Mouse (Mus musculus) hindbrain, embryonic 14.5 days (tissue): ENCODE results near the gene Il22ra1. TPM values are rescaled to one million over a fixed set of nuclear protein-coding genes. Genes with fewer than 3 reads are reported as not detected.
A peak's percentile ranks its signal among the peaks of the same experiment; 100 is the strongest.

Experiments used
- ATAC-seq: fragments of 200-750 bp; cut with Nextera tagmentation; 2 replicates; pipeline ENCODE4 v1.8.0; 2017; ENCODE audit warnings: moderate number of reproducible peaks, mild to moderate bottlenecking, moderate TSS enrichment, moderate library complexity; ENCODE audit not compliant: low FRiP score
- DNase-seq: peaks from one replicate; pipeline ENCODE4 v3.0.0-alpha.2; 2015; ENCODE audit warnings: low spot score
- H3K27ac ChIP-seq: fragments of 300-500 bp; sonication (generic); 2 replicates; pipeline ENCODE4 v1.5.1; 2014; ENCODE audit warnings: mild to moderate bottlenecking, moderate library complexity
- H3K27me3 ChIP-seq: fragments of 300-500 bp; sonication (generic); 2 replicates; pipeline ENCODE4 v1.6.1; 2014; ENCODE audit warnings: mild to moderate bottlenecking, low read length, mixed read lengths; ENCODE audit not compliant: control insufficient read depth, insufficient read depth
- H3K36me3 ChIP-seq: fragments of 300-500 bp; sonication (generic); replicated peaks from 2 replicates; pipeline ENCODE4 v1.6.1; 2014; ENCODE audit not compliant: control insufficient read depth, insufficient read depth
- H3K4me1 ChIP-seq: fragments of 300-500 bp; sonication (generic); replicated peaks from 2 replicates; pipeline ENCODE4 v1.6.1; 2014; ENCODE audit warnings: antibody characterized with exemption, low read length, mixed read lengths; ENCODE audit not compliant: control insufficient read depth, insufficient read depth
- H3K4me2 ChIP-seq: fragments of 300-500 bp; sonication (generic); replicated peaks from 2 replicates; pipeline ENCODE4 v1.6.1; 2014; ENCODE audit warnings: mild to moderate bottlenecking, moderate library complexity
- H3K4me3 ChIP-seq: fragments of 300-500 bp; sonication (generic); replicated peaks from 2 replicates; pipeline ENCODE4 v1.5.1; 2014; ENCODE audit warnings: mild to moderate bottlenecking, low read length
- H3K9ac ChIP-seq: fragments of 300-500 bp; sonication (generic); 2 replicates; pipeline ENCODE4 v1.6.1; 2014
- H3K9me3 ChIP-seq: fragments of 300-500 bp; sonication (generic); 2 replicates; pipeline ENCODE4 v1.6.1; 2016; ENCODE audit warnings: low read length; ENCODE audit not compliant: control insufficient read depth
- WGBS: fragments of 180-500 bp; shearing (Covaris S2); extraction: QIAGEN DNeasy Blood & Tissue Kit; methylation state at CpG from one replicate; pipeline ENCODE4 v1.1.7; 2014; 5-methylcytosine and 5-hydroxymethylcytosine counted together
- polyA plus RNA-seq: library from polyadenylated mRNA; unstranded; fragments of >200 nt; fragmentation: Nextera tagmentation; extraction: Ambion mirVana; gene quantifications from 2 replicates; pipeline ENCODE4 v1.2.1, GENCODE M21; 2014

Gene Il22ra1
- polyA plus RNA-seq, 1 experiment from 2014 or later, result not detected

DNA sequence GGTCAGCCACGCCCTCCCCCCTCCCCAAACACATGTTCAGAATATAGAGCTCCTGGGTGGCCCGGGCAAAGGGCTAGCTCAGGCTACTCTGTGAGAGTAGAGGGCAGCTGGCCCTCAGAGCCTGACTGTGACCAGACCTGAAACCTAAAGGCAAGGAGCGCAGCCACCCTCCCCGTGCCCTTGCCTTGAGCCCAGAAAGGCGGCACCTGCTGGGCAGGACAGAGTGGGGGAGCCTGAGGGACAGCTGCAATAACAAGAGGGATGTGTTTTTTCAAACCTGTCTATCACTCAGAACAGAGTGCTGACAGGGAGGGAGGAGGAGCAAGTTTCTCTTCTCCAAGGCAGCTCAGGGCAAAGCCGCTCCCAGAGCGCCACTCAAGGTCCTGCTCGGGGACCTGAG, 46.5 kb downstream of the Il22ra1 start:
- no peaks in the 10 kb centered on the region for H3K36me3 ChIP-seq
- no peak overlapping the region for H3K27ac ChIP-seq
- H3K9ac ChIP-seq, result no peak overlapping the region
- no peak overlapping the region for H3K4me3 ChIP-seq
- H3K27me3 ChIP-seq, result no peaks in the 10 kb centered on the region
- ATAC-seq (no peak), DNase-seq (no peak)
- H3K9me3 ChIP-seq, result no peaks in the 10 kb centered on the region
- 75% methylated on average over 8 of the region's 8 CpGs for WGBS
- H3K4me2 ChIP-seq, result no peak overlapping the region
- H3K4me1 ChIP-seq, result no peaks in the 10 kb centered on the region

DNA sequence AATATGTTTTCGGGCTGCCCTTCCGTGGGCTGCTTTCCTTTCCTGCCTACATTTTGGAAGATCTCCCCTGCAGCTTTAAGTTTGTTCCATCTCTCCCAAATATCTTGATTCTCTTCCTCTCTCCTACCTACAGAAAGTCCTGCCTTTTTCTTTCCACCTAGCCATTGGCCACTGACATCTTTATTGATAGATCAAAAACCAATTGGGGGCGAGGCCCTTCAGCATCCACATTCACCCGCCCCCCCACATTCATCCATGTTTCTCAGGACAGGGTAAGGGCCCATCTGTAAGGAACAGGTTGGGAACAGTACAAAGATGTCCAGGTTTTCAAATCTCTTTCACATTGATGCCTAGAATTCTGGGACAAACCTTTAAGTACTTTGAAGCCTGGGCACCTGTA, 48.9 kb downstream of the Il22ra1 start:
- no peaks in the 10 kb centered on the region for H3K9me3 ChIP-seq
- H3K4me1 ChIP-seq, result no peaks in the 10 kb centered on the region
- H3K4me2 ChIP-seq, result no peak overlapping the region
- no peak overlapping the region for H3K27ac ChIP-seq
- no peak overlapping the region for H3K4me3 ChIP-seq
- H3K27me3 ChIP-seq, result no peaks in the 10 kb centered on the region
- DNase-seq, result no peak
- 90% methylated on average over 4 of the region's 4 CpGs for WGBS
- no peak overlapping the region for H3K9ac ChIP-seq
- no peak for ATAC-seq
- H3K36me3 ChIP-seq, result no peaks in the 10 kb centered on the region

DNA sequence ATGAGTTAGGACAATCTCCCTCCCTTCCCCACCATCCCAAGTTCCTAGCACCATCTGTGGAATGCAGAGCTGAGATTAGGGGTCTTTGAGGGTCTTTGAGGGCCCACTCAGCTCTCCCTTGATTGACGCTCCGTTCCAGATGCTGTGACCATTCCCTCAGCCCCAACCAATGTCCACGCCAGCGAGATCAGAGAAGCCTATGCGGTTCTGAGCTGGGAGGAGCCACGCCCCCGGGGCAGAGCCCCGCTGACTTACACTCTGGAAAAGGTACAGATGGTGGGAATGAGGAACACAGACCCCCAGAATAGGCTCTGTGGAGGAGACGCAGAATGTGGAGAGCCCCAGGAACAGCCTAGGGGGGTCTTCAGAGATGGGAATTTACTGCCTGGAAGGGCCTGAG, 51.7 kb downstream of the Il22ra1 start:
- ATAC-seq, result no peak
- Histone ChIP-seq H3K27ac (no peak overlapping the region), H3K4me1 (no peaks in the 10 kb centered on the region), H3K27me3 (no peaks in the 10 kb centered on the region), H3K9ac (no peak overlapping the region), H3K4me3 (no peak overlapping the region), H3K36me3 (no peaks in the 10 kb centered on the region), H3K9me3 (no peaks in the 10 kb centered on the region), H3K4me2 (no peak overlapping the region)
- DNase-seq, result no peak
- 77% methylated on average over 9 of the region's 9 CpGs for WGBS

DNA sequence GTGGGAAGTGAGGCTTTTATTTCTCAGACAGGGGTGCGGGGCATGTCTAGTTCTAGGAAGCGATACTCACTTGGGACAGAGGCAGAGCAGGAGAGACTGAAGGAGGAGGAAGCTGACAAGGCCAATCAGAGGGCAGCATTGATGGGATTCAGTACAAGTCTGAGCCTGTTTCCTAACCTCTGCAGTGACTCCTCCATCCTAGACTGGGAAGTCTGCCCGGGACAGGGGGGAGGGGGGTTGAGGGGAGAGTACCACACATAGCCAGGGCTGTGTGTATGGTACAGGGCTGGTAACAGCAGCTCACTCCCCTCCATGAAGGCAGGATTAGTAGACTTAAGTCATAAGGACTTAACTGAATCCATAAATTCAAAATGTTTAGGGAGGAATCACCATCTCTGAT, 52.3 kb downstream of the Il22ra1 start:
- H3K4me3 ChIP-seq, result no peak overlapping the region
- ATAC-seq (no peak), DNase-seq (no peak)
- no peak overlapping the region for H3K4me2 ChIP-seq
- no peaks in the 10 kb centered on the region for H3K9me3 ChIP-seq
- no peak overlapping the region for H3K27ac ChIP-seq
- H3K36me3 ChIP-seq, result no peaks in the 10 kb centered on the region
- no peaks in the 10 kb centered on the region for H3K27me3 ChIP-seq
- H3K4me1 ChIP-seq, result no peaks in the 10 kb centered on the region
- H3K9ac ChIP-seq, result no peak overlapping the region
- 86% methylated on average over 3 of the region's 3 CpGs for WGBS

DNA sequence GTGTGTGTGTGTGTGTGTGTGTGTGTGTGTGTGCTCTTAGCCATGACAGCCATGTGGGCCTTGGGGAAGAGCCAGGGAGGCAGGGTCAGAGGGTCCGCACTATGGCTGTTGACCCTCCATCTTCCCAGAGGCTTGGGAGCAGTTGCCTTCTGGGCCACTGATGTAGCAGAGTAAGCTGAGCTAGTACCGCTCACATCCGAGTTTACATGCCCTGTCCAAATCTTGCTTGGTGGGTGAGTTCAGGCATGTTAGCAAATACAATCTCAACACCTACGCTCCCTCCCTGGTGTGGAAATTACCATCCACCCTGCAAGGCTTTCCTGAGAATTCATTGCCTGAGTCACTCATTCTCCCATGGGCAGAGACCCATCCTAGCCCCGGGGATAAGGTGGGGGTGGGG, 53.3 kb downstream of the Il22ra1 start:
- H3K27me3 ChIP-seq, result no peaks in the 10 kb centered on the region
- H3K36me3 ChIP-seq, result no peaks in the 10 kb centered on the region
- H3K4me2 ChIP-seq, result no peak overlapping the region
- H3K27ac ChIP-seq, result no peak overlapping the region
- DNase-seq (no peak), ATAC-seq (no peak)
- no peak overlapping the region for H3K4me3 ChIP-seq
- 89% methylated on average over 5 of the region's 5 CpGs for WGBS
- H3K4me1 ChIP-seq, result no peaks in the 10 kb centered on the region
- H3K9me3 ChIP-seq, result no peaks in the 10 kb centered on the region
- H3K9ac ChIP-seq, result no peak overlapping the region

DNA sequence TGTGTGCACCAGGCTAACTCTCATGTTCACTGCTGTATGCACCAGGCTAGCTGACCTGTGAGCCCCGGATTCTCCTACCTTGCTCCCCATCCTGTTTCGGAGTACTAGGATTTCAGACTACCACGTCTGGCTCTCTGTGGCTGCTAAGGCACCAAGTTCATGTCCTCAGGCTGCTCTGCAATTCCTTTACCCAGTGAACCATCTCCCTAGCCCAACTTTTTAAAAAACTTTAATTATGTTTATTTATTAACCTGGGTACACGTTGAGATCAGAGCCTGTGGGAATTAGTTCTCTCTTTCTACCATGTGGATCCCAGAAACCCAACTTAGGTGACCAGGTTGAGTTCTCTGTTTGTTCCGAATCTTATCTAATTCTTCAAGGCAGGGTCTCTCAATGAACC, 58.6 kb downstream of the Il22ra1 start:
- WGBS, result 87% methylated on average over 5 of the region's 5 CpGs

DNA sequence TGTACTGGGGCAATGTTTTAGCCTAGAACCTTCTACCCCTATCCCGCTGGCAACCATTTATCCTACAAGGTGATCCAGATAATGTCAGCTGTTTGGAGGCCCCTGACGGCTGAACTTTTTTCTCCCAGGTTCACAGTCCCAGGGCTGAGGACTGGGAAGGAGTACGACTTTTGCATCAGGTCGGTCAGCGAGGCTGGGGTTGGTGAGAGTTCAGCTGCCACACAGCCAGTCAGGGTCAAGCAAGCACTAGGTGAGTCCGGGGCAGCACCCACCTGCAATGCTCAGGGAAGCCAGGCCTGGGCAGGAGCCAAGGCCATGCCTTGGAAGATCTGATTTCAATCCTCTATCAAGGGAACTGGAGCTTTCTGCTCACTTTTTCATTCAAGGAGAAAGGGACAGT, 59.3 kb downstream of the Il22ra1 start:
- Histone ChIP-seq H3K27ac (no peak overlapping the region), H3K4me3 (no peak overlapping the region), H3K9ac (no peak overlapping the region), H3K27me3 (no peaks in the 10 kb centered on the region), H3K36me3 (no peaks in the 10 kb centered on the region), H3K9me3 (no peaks in the 10 kb centered on the region), H3K4me1 (no peaks in the 10 kb centered on the region), H3K4me2 (no peak overlapping the region)
- no peak for ATAC-seq
- WGBS, result 88% methylated on average over 6 of the region's 6 CpGs
- no peak for DNase-seq

More for the DNA sequence above, 58.6 kb downstream of the Il22ra1 start:
- DNase-seq, result no peak
- ATAC-seq, result no peak
- Histone ChIP-seq H3K36me3 (no peaks in the 10 kb centered on the region), H3K4me3 (no peak overlapping the region), H3K9me3 (no peaks in the 10 kb centered on the region), H3K9ac (no peak overlapping the region), H3K27me3 (no peaks in the 10 kb centered on the region), H3K27ac (no peak overlapping the region), H3K4me1 (no peaks in the 10 kb centered on the region), H3K4me2 (no peak overlapping the region)

DNA sequence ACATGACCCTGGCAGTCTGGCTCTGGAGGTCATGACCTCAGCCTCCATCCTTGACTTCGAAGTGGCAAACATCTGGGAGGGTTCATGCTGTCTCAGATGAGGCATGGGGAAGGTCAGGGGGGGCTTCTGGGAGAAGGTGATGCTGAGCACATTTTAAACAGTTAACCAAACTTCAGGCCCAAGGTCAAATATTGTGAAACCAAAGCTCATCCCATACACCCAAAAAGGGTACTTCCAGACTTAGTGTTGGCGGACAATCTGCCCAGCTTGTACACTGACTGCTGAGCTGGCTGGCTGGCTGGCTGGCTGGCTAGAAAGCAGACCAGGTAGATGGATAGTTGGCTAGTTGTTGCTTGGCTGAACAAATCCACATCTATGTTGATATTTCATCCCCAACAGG, 61.2 kb downstream of the Il22ra1 start:
- 77% methylated on average over 2 of the region's 2 CpGs for WGBS
- no peak overlapping the region for H3K4me3 ChIP-seq

DNA sequence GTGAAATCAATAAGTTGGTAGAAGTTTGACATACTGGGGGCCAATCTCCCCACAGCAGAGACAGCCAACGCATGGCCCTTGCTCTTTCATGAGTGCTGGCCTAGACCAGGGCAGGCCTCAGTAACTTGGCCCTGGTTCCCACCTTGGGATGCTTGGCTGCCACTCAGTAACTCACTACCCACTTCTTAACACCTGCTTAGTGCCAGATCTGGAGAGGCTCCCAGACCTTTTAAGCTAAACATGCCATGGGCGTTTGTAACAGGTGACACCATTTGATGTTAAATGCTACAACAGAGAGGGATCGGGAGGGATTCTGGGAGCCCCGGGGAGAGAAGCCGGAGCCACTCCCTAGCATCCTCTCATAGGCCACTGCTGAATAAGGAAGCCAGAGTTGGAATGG, 64.8 kb downstream of the Il22ra1 start:
- DNase-seq, result no peak
- Histone ChIP-seq H3K9ac (no peak overlapping the region), H3K4me2 (no peak overlapping the region), H3K4me3 (no peak overlapping the region), H3K36me3 (no peaks in the 10 kb centered on the region), H3K27me3 (no peaks in the 10 kb centered on the region), H3K9me3 (no peaks in the 10 kb centered on the region), H3K27ac (no peak overlapping the region), H3K4me1 (no peaks in the 10 kb centered on the region)
- 94% methylated on average over 5 of the region's 5 CpGs for WGBS
- ATAC-seq, result no peak

More for the DNA sequence above, 61.2 kb downstream of the Il22ra1 start:
- DNase-seq, result no peak
- H3K27me3 ChIP-seq, result no peaks in the 10 kb centered on the region
- no peak overlapping the region for H3K27ac ChIP-seq
- H3K9ac ChIP-seq, result no peak overlapping the region
- H3K4me1 ChIP-seq, result no peaks in the 10 kb centered on the region
- no peaks in the 10 kb centered on the region for H3K36me3 ChIP-seq
- no peaks in the 10 kb centered on the region for H3K9me3 ChIP-seq
- no peak for ATAC-seq
- H3K4me2 ChIP-seq, result no peak overlapping the region

DNA sequence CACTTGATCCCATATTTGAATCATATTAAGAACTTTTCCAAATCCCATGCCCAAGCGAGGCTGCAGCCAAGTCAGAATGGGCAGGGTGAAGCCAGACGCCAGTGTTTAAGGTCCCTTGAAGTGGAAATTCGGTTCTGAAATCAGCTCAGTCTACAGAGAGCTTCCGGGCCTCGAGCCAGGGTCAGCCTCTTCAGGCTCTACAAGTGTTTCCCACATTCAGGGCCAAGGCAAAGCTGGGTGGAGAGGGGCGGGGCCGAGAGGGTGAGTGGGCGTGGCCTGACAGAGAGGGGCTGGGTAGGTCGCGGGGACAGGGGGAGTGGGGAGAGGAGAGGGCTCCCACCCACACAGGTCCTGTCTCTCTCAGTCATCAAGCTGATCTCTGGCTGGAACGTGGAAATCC, 70.0 kb downstream of the Il22ra1 start:
- 32% methylated on average over 11 of the region's 11 CpGs for WGBS
- H3K36me3 ChIP-seq, result no peaks in the 10 kb centered on the region
- DNase-seq (peak; percentile 28), ATAC-seq (no peak)
- H3K9ac ChIP-seq, result no peak overlapping the region
- H3K27me3 ChIP-seq, result no peaks in the 10 kb centered on the region
- H3K4me3 ChIP-seq, result no peak overlapping the region
- H3K9me3 ChIP-seq, result no peaks in the 10 kb centered on the region
- no peak overlapping the region for H3K4me2 ChIP-seq
- no peak overlapping the region for H3K27ac ChIP-seq
- H3K4me1 ChIP-seq, result no peaks in the 10 kb centered on the region
